Mouse (Mus musculus) activated CD4-positive, CD25-positive, alpha-beta regulatory T cell, adult 4 months (primary cell): ENCODE data around the gene Tmem29. TPM values are rescaled to one million over a fixed set of nuclear protein-coding genes. Genes with fewer than 3 reads are reported as not detected.
"Not testable (repeated sequence)": the region's sequence is repeated elsewhere in the genome, so short reads cannot be mapped to it uniquely, and the experiment has no call there.

ENCODE experiments used
- ATAC-seq: one replicate; pipeline ENCODE4 v1.8.0; 2017
- polyA plus RNA-seq, 2 experiments: library from polyadenylated mRNA; unstranded; fragments of 100-300 nt; shearing (Covaris generic); gene quantifications; one replicate each; pipeline ENCODE4 v1.2.1; 2017

Tmem29 gene
- 10 to 100 TPM; 17.1 to 20.0 TPM for polyA plus RNA-seq

DNA sequence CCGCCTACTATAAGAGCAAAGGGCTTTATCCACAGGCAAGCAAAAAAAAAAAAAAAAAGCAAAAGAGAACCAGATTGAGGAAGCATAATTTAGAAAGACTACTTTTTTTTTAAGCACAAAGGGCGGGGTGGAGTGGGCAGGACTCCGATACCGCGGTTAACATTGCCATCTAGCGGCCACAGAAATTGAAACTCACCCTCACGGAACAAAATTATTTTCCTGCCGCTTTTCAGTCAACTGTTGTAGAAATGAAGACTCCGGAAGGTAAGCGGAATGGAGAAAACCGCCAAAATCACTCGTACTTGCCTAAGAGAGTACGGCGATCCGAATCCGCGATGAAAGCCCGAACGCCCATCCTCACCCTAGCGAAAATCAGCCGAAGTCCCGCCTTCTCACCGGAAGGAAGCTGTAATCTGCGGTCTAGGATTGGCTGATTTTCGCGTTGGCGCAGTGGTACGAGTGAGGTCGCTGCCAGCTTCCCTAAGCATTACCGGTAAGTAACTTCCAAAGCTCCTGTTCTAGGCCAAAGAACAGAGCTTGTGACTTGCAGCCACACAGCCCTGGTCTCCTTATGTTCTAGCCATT, at the start of gene Tmem29:
Tmem29 (minus strand) TSS at position 389 of the 585 bp plus-strand sequence.
- peak; percentile 98 for ATAC-seq

DNA sequence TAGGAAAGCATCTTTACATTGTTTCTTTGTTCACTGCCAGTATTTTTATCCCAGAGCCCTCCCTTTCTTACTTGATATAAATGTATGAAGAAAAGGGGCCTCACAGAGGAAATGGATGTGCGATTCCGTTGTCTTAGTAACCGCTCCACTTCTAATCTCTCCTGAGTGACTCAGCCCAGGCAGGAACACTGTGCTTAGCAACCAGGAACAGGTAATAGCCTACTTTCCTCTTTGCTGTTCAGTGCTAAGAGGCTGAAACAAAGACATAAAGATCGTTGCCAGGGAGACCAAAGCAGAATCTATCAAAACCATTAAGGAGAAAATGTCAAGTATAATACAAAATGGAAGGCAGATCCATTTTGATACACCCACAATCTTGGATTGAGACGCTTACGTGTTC, 49.7 kb upstream of the Tmem29 start:
- no peak for ATAC-seq

DNA sequence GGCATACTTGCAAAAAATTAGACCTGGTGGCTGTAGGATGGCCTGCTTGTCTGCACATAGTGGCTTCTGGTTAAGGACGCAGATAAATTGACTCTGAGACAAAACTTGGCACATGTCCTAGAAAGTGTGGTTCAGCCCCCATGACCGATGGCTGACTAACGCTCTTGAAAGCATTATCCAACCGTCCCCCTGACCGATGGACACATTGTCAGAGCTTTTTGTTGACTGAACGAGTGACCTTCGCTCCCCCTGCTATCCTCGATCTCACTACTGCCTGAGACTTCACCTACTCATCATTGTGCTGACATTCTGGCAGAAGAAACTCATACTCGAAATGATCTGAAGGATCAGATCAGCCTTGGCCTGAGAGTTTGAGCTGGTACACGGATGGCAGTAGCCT, 28.9 kb upstream of the Tmem29 start:
- not testable (repeated sequence) for ATAC-seq

DNA sequence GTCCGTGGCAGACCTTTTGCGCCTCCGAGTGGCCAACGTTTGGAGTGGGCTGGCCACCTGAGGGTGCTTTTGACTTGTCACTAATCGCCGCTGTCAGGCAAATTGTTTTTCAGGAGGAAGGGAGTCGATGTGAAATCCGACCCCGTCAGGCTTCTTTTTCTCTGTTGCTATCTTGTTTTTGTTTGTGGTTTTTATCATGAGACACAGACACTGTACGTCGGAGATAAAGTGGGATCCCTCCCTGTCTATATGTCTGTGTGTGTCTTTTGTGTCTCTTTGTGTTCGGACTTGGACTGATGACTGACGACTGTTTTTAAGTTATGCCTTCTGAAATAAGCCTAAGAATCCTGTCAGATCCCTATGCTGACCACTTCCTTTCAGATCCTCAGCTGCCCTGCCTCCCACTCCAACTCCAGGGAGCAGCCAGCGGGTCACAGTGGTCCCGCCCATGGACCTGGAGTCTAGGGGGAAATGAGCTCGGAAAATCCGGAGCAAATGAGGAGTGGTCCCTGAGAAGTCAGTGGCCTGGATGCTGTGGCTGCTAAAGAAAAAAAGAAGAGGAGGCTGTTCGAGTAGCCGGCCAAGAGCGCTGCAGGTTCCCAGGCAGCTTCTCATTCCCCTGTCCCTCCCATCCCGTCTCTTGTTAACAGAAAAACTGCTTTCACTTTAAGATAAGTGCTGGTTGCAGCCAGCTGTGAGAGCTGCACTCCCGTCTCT, 27.5 kb upstream of the Tmem29 start:
- ATAC-seq, result not testable (repeated sequence)

DNA sequence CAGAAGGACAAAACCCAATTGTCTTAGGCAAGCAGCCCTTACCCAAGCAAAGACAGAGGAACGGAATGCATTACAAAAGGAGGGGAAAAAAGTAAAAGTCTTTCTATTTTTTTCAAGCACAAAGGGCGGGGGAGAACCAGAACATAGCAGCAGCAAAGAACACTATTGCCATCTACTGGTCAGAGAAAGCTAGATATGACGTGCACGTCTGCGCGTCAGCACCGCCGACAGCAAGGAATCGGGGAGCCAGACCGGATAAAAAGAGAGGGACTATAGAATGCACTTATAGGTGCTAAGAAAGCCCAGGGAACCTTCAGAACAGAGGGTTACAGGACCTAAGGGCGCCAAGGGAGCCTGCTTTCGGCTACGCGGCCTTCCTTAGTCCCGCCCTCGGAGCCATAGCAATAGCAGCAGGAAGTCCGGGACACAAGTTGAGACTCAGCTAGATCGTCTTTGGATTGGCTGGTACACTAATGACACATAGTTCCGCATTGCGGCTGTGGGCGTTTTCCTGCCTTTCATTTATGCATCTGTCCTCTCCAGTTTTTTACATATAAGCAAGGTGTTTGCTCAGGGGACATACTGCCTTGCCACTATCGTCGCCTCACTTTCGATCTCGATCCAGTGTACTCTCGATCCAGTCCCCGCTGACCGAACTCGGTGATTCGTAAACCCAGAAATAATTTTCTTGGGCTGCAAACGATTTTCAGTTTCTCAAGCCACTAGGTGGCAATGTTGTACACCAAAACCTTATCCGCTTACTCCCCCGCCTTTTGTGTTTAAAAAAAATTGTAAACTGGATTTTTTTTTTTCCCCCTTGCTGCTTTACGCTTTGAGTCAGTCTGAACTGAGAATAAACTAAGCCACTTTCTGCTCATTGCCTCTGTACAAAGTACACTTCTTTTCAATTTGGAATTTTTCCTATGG, 19.2 kb upstream of the Tmem29 start:
- peak; percentile 94 for ATAC-seq

DNA sequence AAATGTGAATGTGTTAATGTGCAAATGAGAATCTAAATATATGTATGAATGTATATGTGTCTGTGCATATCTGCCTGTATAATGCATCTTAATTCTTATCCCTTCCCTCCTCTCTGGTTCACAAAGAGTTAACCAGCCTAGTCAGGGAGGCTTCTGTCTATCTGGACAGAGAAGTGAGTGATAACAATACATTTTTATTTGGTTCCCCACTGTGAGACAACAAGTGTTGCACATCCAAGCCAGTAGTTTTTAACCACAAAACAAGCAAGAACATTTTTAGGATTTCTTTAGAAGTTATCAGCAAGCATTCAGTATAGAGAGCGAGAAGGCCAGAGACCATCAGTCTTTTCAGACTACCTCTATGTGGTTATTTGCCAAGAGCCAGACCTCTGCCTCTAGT, 12.5 kb upstream of the Tmem29 start:
- ATAC-seq, result no peak

DNA sequence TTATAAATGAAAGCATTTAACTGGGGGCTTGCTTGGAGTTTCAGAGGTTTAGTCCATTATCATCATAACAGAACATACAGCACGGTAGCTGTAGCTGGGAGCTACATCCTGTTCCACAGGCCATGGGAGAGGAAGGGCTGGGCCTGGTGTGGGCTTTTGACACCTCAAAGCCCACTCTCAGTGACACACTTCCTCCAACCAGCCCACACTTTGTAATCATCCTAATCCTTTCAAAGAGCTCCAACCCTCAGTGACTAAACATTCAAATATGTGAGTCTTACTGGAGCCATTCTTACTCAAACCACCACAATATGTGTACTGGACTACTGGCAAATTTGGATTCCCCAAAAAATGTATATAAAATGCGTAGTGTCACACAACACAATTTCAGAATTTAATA, 9.3 kb upstream of the Tmem29 start:
- ATAC-seq, result no peak

DNA sequence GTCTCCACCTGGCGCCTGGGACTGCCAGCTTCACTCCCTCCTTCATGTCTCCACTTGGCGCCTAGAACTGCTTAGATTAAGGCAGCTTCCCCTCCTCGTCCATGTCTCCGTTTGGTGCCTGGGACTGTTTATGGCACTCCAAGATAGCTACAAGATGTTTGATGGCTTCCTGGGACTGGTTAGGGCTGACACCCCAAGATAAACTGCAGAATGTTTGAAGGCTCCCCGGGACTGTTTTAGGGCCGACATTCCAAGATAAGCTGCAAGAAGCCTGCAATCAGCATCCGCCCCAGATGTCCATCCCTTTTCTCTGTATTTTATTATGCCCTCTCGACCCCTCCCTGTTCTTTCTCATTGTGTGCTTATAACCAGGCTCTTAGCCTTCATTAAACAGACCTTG, 7.9 kb upstream of the Tmem29 start:
- not testable (repeated sequence) for ATAC-seq

DNA sequence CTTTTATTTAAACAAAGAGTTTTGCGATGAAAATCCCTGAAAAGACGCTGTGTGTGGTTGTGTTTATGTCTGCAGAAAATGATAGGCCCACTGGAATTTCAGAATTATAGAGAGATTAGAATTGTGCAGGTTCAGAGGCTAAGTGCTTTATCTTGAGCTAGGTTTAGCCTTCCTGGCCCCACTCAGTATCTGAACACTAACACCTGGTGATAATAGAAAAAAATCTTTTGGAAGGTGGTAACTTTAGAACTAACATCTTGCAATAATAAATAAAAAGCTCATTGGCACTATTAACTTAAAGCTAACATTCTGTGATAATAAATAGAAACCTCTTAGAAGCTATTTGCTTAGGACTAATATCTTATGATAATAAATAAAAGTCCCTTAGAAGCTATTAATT, 1.2 kb upstream of the Tmem29 start:
- no peak for ATAC-seq

DNA sequence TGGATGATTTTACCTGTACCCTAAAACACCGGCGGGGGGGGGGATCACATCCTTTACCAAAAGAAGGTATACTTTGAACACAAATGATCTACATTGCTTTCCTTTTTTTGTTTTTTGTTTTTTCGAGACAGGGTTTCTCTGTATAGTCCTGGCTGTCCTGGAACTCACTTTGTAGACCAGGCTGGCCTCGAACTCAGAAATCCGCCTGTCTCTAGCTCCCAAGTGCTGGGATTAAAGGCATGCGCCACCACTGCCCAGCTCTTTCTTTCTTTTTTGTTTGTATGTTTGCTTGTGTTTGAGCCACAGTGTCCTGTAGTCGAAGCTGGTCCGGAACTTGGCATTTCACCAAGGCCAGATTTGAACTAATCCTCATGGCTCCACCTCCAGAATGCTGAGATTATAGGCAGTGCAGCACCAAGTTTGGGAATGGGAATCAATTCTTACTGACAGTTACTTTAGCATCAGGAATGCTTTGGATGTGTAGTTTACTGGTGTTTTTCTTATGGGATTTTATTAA, 515 bp upstream of the Tmem29 start:
- peak; percentile 11 for ATAC-seq

DNA sequence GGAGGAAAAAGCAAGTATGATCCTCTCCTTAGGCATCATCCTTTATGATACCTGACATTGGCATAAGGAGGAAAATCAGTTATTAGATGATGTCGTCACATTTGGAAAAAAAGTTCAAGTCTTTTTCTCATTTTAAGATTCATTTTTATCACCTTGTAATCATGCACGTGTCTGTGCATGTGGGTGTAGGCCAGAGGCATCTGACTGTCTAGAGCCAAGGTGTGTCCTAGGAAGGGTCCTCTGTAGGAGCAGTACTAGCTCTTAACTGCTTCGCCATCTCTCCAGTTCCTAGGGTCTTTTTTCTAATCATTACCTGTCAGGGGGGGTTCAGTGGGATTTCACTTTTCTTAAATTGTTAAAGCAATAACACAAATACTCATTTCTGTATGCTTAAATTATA, 818 bp downstream of the Tmem29 start:
- ATAC-seq, result no peak

DNA sequence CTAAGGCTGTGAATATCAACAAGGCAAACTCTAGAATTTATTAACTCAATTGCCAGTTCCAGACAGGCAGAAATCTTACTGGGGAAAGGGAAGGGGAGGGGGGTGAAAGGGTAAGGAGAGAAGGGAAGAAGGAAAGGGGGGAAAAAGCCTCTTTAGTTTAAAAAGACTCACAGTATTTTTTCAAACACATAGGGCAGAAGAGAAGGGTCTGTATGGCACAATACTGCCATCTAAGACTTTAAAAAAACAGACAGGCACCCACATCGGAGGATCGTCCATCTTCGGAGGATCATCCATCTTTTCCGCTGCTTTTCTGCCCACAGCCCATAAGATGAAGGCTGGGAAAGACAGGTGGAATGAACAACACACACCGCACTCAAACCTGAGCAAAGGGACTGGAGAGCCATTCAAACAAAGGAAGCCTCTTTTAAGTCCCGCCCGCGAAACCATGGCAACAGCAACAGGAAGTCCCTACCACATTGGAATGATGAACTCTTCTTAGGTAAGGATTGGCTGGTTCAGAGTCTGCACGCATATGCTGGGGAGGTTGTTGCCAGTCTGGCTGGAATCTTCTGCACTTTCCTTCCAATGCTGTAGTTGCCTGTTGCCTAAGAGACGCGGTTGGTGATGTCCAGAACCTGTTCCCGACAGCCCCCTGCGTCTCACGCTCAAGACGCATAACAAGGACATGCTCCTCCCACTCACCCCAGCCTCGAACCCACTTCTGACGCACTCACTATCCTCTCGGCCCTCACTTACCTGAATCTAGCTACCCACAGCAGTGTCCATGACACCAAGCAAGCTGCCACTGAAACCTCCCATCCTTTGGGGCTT, 18.2 kb downstream of the Tmem29 start:
- ATAC-seq, result peak; percentile 96

DNA sequence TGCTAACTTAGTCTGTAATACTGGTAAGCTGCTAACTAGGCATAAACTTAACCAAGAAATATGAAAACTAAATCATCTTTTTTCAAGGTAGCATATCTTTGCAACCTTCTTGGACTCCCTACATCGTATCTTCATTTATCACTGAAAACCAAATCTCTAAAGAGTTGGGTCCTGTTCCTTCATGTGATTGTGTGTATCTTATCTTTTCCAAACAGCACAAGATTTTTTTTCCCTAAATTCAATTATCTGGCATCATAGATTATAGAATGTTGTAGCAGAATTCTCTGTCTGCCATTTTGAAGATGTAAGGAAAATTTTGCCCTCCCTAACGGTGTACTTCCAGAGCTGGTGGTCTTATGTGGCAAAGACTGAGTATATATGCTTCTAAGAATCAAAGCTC, 22.6 kb downstream of the Tmem29 start:
- ATAC-seq, result no peak

DNA sequence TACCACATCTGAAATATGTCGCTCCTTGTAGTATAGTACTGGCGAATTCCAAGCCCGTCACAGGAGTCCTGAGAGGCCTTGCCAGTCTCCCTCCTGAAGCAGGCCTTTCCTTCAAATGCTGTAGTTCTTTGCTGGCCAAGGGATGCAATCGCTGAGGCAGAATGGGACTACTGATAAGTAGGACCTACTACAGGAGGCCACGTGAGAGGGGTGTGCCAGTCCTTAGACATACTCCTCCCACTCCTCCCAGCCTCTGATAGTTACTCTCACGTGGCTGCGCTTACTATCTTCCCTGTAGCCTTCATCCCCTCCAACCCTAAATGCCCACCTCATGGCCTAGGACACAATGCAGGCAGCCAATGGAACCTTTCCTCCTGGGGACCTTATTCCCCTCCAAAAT, 23.6 kb downstream of the Tmem29 start:
- ATAC-seq, result no peak

DNA sequence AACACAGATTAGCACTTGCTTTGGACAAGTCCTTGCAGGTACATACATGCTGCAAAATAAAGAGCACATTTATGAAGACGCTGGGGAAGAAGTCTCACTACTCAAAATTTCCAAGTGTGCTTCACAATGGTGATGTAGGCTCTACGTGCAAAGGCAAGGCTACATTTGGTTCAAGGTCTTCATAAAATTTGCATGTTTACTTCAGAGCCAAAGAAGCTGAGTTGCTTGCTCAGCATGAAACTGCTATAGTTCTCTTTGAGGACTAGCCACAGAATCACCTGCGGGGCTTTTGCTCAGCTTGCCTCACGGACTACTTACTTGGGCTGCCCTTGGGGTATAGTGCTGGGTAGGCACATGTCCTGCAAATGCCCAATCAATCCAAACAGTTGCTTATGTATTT, 45.4 kb downstream of the Tmem29 start:
- ATAC-seq, result no peak

Other genes with a start within 250 kb of the Tmem29 start
- gene Alas2, start 88.2 kb upstream of the Tmem29 start, polyA plus RNA-seq, result 1 to 10 TPM in 1 of 2 experiments, under 1 TPM in 1; 0.70 to 7.4 TPM
- 1 to 10 TPM; 9.0 to 9.4 TPM for gene Pfkfb1, start 129.1 kb upstream of the Tmem29 start, polyA plus RNA-seq
- 10 to 100 TPM; 14.3 to 18.2 TPM for gene Apex2, start 130.7 kb upstream of the Tmem29 start, polyA plus RNA-seq
- gene Tro, start 198.4 kb upstream of the Tmem29 start, polyA plus RNA-seq, result not detected